Mouse (Mus musculus): ENCODE results near the gene Gm9972.

- no peak for TF ChIP-seq POLR2A (IDR thresholded peaks at IDR 0.05; ENCODE audit: borderline replicate concordance, extremely low read depth, low read depth, low read length)
- TF ChIP-seq CTCF (IDR thresholded peaks at IDR 0.05; ENCODE audit: insufficient read depth, low read length), result no peak
These were observed 5.7 kb upstream of the Gm9972 start for GRCm38 (mm10) chr11:43029813-43030212.

All from lung, adult 2 months (tissue).